Mouse (Mus musculus) thymus, adult 2 months (tissue): ENCODE measurements around the gene Gfra1.

ENCODE experiments used
- CTCF ChIP-seq: fragments of 200-500 bp; IDR thresholded peaks from 2 replicates; pipeline ENCODE4 v1.5.1; 2012; ENCODE audit warnings: mild to moderate bottlenecking, control low read depth, low read length, moderate library complexity, borderline replicate concordance; ENCODE audit not compliant: control insufficient read depth, poor library complexity, insufficient read depth; ENCODE audit errors: extremely low read depth
- POLR2A ChIP-seq: fragments of 200-500 bp; IDR thresholded peaks from 2 replicates; pipeline ENCODE4 v1.6.1; 2012; ENCODE audit warnings: mild to moderate bottlenecking, low read length, control low read depth, moderate library complexity; ENCODE audit not compliant: control insufficient read depth, poor library complexity, insufficient read depth; ENCODE audit errors: extremely low read depth

- TF ChIP-seq CTCF (no peak), POLR2A (no peak)
Measured at GRCm38 (mm10) chr19:58206496-58207044, 249.1 kb downstream of the Gfra1 start.
